Mouse (Mus musculus): ENCODE data around the gene Miox. TPM values are rescaled to one million over a fixed set of nuclear protein-coding genes. Genes with fewer than 3 reads are reported as not detected.

The Miox gene
- polyA plus RNA-seq, 1 experiment, result 2.7 TPM

- peak; percentile 95 for DNase-seq
- WGBS, result under 1% methylated on average over 64 of the region's 64 CpGs
- Histone ChIP-seq H3K4me3 (ENCODE audit: control insufficient read depth, insufficient read depth, low read length) (peak within 1 kb of the TSS; percentile 86), H3K27ac (ENCODE audit: control insufficient read depth, insufficient read depth, low read length) (peak within 1 kb of the TSS; percentile 68), H3K4me1 (replicated peaks; ENCODE audit: control insufficient read depth, insufficient read depth, low read length) (peaks cover 15% of the 10 kb centered on the region), H3K36me3 (ENCODE audit: control insufficient read depth, insufficient read depth, low read length) (peaks cover 28% of the 10 kb centered on the region), H3K27me3 (ENCODE audit: control insufficient read depth, insufficient read depth, low read length) (no peaks in the 10 kb centered on the region)
- TF ChIP-seq CTCF (IDR thresholded peaks at IDR 0.05; ENCODE audit: borderline replicate concordance, control insufficient read depth, extremely low read depth, insufficient read depth, low read length, poor library complexity), result peak; percentile 43; the same call in 1 of the 2 replicates
- peak; percentile 78; the same call in 1 of the 2 replicates for TF ChIP-seq POLR2A (IDR thresholded peaks at IDR 0.05; ENCODE audit: control insufficient read depth, extremely low read depth, insufficient read depth, low read length, poor library complexity)
These were observed 21.3 kb downstream of the Miox start, which contains the start of the genes Lmf2 and Ncaph2 for GRCm38 (mm10) chr15:89355241-89356187. Gene Lmf2, minus strand, starts transcription at chr15:89355659. Gene Ncaph2, plus strand, starts transcription at chr15:89355719.

DNA sequence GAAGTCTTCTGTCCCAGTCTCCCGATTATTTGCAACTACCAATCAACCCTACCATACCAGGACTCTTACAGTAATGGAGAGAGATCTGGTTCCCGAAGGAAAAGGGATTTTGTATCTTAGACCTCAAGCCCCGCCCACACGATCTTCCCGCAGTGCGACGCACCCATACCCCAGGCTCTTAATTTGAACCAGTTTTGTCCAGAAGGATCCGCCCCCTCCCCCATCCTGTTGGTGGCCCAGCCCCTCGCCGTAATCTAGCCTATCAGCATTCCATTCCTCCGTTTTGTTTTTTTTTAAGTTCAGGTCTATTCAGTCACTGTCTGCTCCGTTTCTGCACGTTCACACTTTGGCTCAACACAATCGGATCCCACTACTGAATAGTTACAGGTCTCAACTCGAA lies 22.2 kb downstream of the Miox start:
- DNase-seq, result peak; percentile 76
- Histone ChIP-seq H3K36me3 (ENCODE audit: control insufficient read depth, insufficient read depth, low read length) (peaks cover 32% of the 10 kb centered on the region), H3K4me1 (replicated peaks; ENCODE audit: control insufficient read depth, insufficient read depth, low read length) (peaks cover 15% of the 10 kb centered on the region), H3K27me3 (ENCODE audit: control insufficient read depth, insufficient read depth, low read length) (no peaks in the 10 kb centered on the region), H3K27ac (ENCODE audit: control insufficient read depth, insufficient read depth, low read length) (peak overlapping the region; percentile 68), H3K4me3 (ENCODE audit: control insufficient read depth, insufficient read depth, low read length) (peak overlapping the region; percentile 75)
- TF ChIP-seq POLR2A (IDR thresholded peaks at IDR 0.05; ENCODE audit: control insufficient read depth, extremely low read depth, insufficient read depth, low read length, poor library complexity) (no peak), CTCF (IDR thresholded peaks at IDR 0.05; ENCODE audit: borderline replicate concordance, control insufficient read depth, extremely low read depth, insufficient read depth, low read length, poor library complexity) (no peak)
- WGBS, result under 1% methylated on average over 15 of the region's 15 CpGs

DNA sequence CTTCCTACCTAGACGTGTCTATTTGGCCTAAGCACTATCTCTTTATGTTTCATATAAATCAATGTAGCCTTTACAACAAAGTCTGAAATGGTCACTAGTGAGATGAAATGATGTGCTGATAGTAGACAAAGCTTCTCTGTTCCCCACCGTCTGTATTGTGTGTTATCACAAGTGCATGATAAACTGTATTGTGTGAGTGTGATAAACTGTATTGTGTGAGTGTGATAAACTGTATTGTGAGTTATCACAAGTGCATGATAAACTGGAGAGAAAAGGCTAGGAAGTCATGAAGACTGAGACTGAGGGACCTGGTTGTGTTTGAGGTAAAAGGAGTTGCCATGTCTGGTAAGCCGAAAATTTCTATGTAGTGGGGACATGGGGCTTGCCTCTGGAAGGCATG lies 24.6 kb downstream of the Miox start:
- peaks cover 15% of the 10 kb centered on the region for H3K4me1 ChIP-seq (replicated peaks; ENCODE audit: control insufficient read depth, insufficient read depth, low read length)
- no peak for DNase-seq
- WGBS, result 93% methylated on average over 3 of the region's 3 CpGs

DNA sequence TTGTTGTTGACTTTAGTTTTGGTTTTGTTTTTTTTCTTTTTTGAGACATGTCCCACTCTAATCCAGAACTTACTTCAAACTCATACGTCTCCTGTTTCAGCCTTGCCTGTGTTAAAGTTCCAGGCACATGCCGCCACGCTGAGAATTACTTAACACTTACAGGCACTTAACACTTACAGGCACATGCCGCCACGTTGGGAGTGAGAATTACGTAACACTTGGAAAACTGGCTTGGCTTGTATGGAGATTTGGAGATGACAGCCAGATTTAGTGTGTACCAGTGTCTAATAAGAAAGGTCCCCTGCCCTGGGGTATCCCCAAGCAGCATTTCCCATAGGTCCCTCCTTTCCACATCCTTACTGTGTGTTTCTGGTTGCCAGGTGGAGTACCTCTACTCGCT lies 28.9 kb downstream of the Miox start:
- TF ChIP-seq POLR2A (IDR thresholded peaks at IDR 0.05; ENCODE audit: control insufficient read depth, extremely low read depth, insufficient read depth, low read length, poor library complexity) (no peak), CTCF (IDR thresholded peaks at IDR 0.05; ENCODE audit: borderline replicate concordance, control insufficient read depth, extremely low read depth, insufficient read depth, low read length, poor library complexity) (no peak)
- Histone ChIP-seq H3K27ac (ENCODE audit: control insufficient read depth, insufficient read depth, low read length) (no peak overlapping the region), H3K36me3 (ENCODE audit: control insufficient read depth, insufficient read depth, low read length) (peaks cover 82% of the 10 kb centered on the region)

More for the DNA sequence above, 24.6 kb downstream of the Miox start:
- Histone ChIP-seq H3K36me3 (ENCODE audit: control insufficient read depth, insufficient read depth, low read length) (peaks cover 39% of the 10 kb centered on the region), H3K27me3 (ENCODE audit: control insufficient read depth, insufficient read depth, low read length) (no peaks in the 10 kb centered on the region), H3K4me3 (ENCODE audit: control insufficient read depth, insufficient read depth, low read length) (no peak overlapping the region), H3K27ac (ENCODE audit: control insufficient read depth, insufficient read depth, low read length) (no peak overlapping the region)
- TF ChIP-seq CTCF (IDR thresholded peaks at IDR 0.05; ENCODE audit: borderline replicate concordance, control insufficient read depth, extremely low read depth, insufficient read depth, low read length, poor library complexity) (no peak), POLR2A (IDR thresholded peaks at IDR 0.05; ENCODE audit: control insufficient read depth, extremely low read depth, insufficient read depth, low read length, poor library complexity) (no peak)

GRCm38 (mm10) chr15:89365141-89365551 lies 30.9 kb downstream of the Miox start:
- Histone ChIP-seq H3K4me3 (ENCODE audit: control insufficient read depth, insufficient read depth, low read length) (no peak overlapping the region), H3K27me3 (ENCODE audit: control insufficient read depth, insufficient read depth, low read length) (no peaks in the 10 kb centered on the region), H3K36me3 (ENCODE audit: control insufficient read depth, insufficient read depth, low read length) (peaks cover 100% of the 10 kb centered on the region), H3K27ac (ENCODE audit: control insufficient read depth, insufficient read depth, low read length) (no peak overlapping the region), H3K4me1 (replicated peaks; ENCODE audit: control insufficient read depth, insufficient read depth, low read length) (no peaks in the 10 kb centered on the region)
- no peak for DNase-seq
- TF ChIP-seq CTCF (IDR thresholded peaks at IDR 0.05; ENCODE audit: borderline replicate concordance, control insufficient read depth, extremely low read depth, insufficient read depth, low read length, poor library complexity), result no peak
- TF ChIP-seq POLR2A (IDR thresholded peaks at IDR 0.05; ENCODE audit: control insufficient read depth, extremely low read depth, insufficient read depth, low read length, poor library complexity), result no peak
- WGBS, result 98% methylated on average over 4 of the region's 4 CpGs

More for the DNA sequence above, 28.9 kb downstream of the Miox start:
- no peak for DNase-seq
- Histone ChIP-seq H3K27me3 (ENCODE audit: control insufficient read depth, insufficient read depth, low read length) (no peaks in the 10 kb centered on the region), H3K4me3 (ENCODE audit: control insufficient read depth, insufficient read depth, low read length) (no peak overlapping the region), H3K4me1 (replicated peaks; ENCODE audit: control insufficient read depth, insufficient read depth, low read length) (no peaks in the 10 kb centered on the region)
- 96% methylated on average over 7 of the region's 7 CpGs for WGBS

DNA sequence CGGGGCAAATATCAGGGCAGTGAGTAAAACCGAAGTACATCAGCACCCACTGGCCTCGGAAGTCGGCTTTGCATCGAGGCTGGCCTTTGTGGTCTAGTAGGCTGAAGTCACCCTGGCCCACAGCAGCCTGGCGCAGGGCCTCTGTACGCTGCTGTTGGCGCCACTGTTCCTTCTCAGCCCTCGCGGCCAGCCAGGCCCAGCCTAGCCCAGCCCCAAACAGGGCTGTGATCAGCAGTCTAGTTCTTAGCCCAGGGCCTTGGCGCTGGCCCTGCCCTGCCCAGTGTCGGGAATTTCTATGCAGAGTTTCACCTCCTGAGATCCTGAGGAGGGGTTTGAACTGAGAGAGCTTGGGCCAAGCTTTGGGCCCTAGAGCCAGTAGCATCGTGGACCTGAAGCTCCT lies 37.9 kb downstream of the Miox start:
- TF ChIP-seq CTCF (IDR thresholded peaks at IDR 0.05; ENCODE audit: borderline replicate concordance, control insufficient read depth, extremely low read depth, insufficient read depth, low read length, poor library complexity) (no peak), POLR2A (IDR thresholded peaks at IDR 0.05; ENCODE audit: control insufficient read depth, extremely low read depth, insufficient read depth, low read length, poor library complexity) (no peak)
- peaks cover 8% of the 10 kb centered on the region for H3K4me1 ChIP-seq (replicated peaks; ENCODE audit: control insufficient read depth, insufficient read depth, low read length)
- no peak for DNase-seq
- H3K4me3 ChIP-seq (ENCODE audit: control insufficient read depth, insufficient read depth, low read length), result no peak overlapping the region
- peaks cover 44% of the 10 kb centered on the region for H3K36me3 ChIP-seq (ENCODE audit: control insufficient read depth, insufficient read depth, low read length)
- no peaks in the 10 kb centered on the region for H3K27me3 ChIP-seq (ENCODE audit: control insufficient read depth, insufficient read depth, low read length)
- 83% methylated on average over 13 of the region's 13 CpGs for WGBS
- no peak overlapping the region for H3K27ac ChIP-seq (ENCODE audit: control insufficient read depth, insufficient read depth, low read length)

All from thymus, adult 2 months (tissue).